ENCODE assay signal across 15 mouse cellular contexts in the genomic region with DNA sequence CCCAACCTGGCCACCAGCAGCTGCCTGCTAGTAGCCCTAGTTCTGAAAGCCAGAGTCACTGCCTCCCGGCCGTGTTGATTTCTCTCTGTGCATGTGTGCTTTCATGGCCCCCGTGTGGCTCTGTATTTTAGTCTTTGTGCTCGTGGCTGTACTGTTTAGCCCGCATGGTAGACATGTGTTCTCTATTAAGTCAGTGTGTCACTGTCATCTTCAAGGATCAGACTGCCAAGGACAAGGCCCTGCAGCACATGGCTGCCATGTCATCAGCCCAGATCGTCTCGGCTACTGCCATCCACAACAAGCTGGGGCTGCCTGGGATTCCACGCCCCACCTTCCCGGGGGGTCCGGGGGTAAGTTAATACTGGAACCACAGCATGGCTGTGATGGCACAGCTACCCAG.
DNase-seq lines count a peak whose midpoint lies in the region; ATAC-seq lines count a peak whose summit lies in the region.
"Had no signal": no experiment of that assay in that cellular context is flagged by ENCODE, and none has a peak within 500 bp of the region (broad histone marks: within the 10 kb centered on the region; RNA-seq: fewer than 3 reads in every experiment).

No protein-coding gene starts in this region.

- H3K4me2 ChIP-seq in hindbrain, embryonic 11.5 days (replicated peaks; ENCODE audit: low read depth, low read length), result no peak overlapping the region
- no peak overlapping the region for H3K4me2 ChIP-seq in hindbrain, embryonic 13.5 days
- no peak overlapping the region for H3K4me2 ChIP-seq in liver, embryonic 11.5 days
- H3K4me2 ChIP-seq: neural tube, embryonic 12.5 days had no signal

- H3K27me3 ChIP-seq in hindbrain, embryonic 10.5 days (ENCODE audit: insufficient read depth, poor library complexity, severe bottlenecking), result no peaks in the 10 kb centered on the region; the same call in 1 of the 2 replicates
- no peaks in the 10 kb centered on the region for H3K27me3 ChIP-seq in hindbrain, embryonic 11.5 days (ENCODE audit: control insufficient read depth, insufficient read depth, low read length)
- no peaks in the 10 kb centered on the region for H3K27me3 ChIP-seq in hindbrain, embryonic 13.5 days
- peaks cover 8% of the 10 kb centered on the region; the same call in 1 of the 2 replicates for H3K27me3 ChIP-seq in liver, embryonic 11.5 days (replicated peaks; ENCODE audit: control insufficient read depth, insufficient read depth, low read length)
- H3K27me3 ChIP-seq: neural tube, embryonic 12.5 days had no signal

- no peak for ATAC-seq in hindbrain, embryonic 11.5 days (ENCODE audit: low FRiP score)
- ATAC-seq in hindbrain, embryonic 13.5 days (ENCODE audit: low FRiP score), result no peak
- ATAC-seq in liver, embryonic 11.5 days (replicated peaks; ENCODE audit: low FRiP score), result no peak
- ATAC-seq: intestine, postnatal 0 days; lung, postnatal 0 days had no signal

- H3K27ac ChIP-seq in hindbrain, embryonic 10.5 days, result peak overlapping the region; percentile 70
- no peak overlapping the region for H3K27ac ChIP-seq in hindbrain, embryonic 11.5 days (ENCODE audit: low read depth, low read length)
- H3K27ac ChIP-seq in hindbrain, embryonic 13.5 days, result peak overlapping the region; percentile 44; the same call in 1 of the 2 replicates
- H3K27ac ChIP-seq in liver, embryonic 11.5 days (ENCODE audit: low read depth, low read length), result no peak overlapping the region; the same call in 1 of the 2 replicates
- H3K27ac ChIP-seq: left cerebral cortex, adult 2 months; neural tube, embryonic 12.5 days had no signal

- H3K36me3 ChIP-seq in hindbrain, embryonic 10.5 days, result peaks cover 42% of the 10 kb centered on the region
- no peaks in the 10 kb centered on the region for H3K36me3 ChIP-seq in hindbrain, embryonic 11.5 days (ENCODE audit: control insufficient read depth, insufficient read depth, low read length)
- H3K36me3 ChIP-seq in hindbrain, embryonic 13.5 days, result peaks cover 3% of the 10 kb centered on the region; the same call in 1 of the 2 replicates
- H3K36me3 ChIP-seq in liver, embryonic 11.5 days (ENCODE audit: control insufficient read depth, insufficient read depth, low read length), result peaks cover 2% of the 10 kb centered on the region; the same call in 1 of the 2 replicates

- 66% methylated on average over 10 of the region's 10 CpGs for WGBS in hindbrain, embryonic 10.5 days
- WGBS in hindbrain, embryonic 11.5 days, result 60% methylated on average over 10 of the region's 10 CpGs
- WGBS in hindbrain, embryonic 13.5 days, result 65% methylated on average over 10 of the region's 10 CpGs
- WGBS in liver, embryonic 11.5 days, result 81% methylated on average over 10 of the region's 10 CpGs

- peaks cover 53% of the 10 kb centered on the region for H3K4me1 ChIP-seq in hindbrain, embryonic 10.5 days (replicated peaks)
- peaks cover 18% of the 10 kb centered on the region for H3K4me1 ChIP-seq in hindbrain, embryonic 11.5 days (replicated peaks; ENCODE audit: control insufficient read depth, insufficient read depth, low read length)
- H3K4me1 ChIP-seq in hindbrain, embryonic 13.5 days (replicated peaks), result peaks cover 49% of the 10 kb centered on the region
- H3K4me1 ChIP-seq in liver, embryonic 11.5 days (replicated peaks; ENCODE audit: control insufficient read depth, insufficient read depth, low read length), result peaks cover 9% of the 10 kb centered on the region; the same call in 1 of the 2 replicates

- no peak overlapping the region for H3K4me3 ChIP-seq in hindbrain, embryonic 10.5 days
- H3K4me3 ChIP-seq in hindbrain, embryonic 11.5 days (ENCODE audit: low read depth, low read length), result no peak overlapping the region
- H3K4me3 ChIP-seq in hindbrain, embryonic 13.5 days, result no peak overlapping the region
- no peak overlapping the region for H3K4me3 ChIP-seq in liver, embryonic 11.5 days (ENCODE audit: low read depth, low read length)
- H3K4me3 ChIP-seq: erythroblast, embryonic 14.5 days; left cerebral cortex, adult 2 months; neural tube, embryonic 12.5 days had no signal

- peak; percentile 56 for DNase-seq in embryo, embryonic 10 days (ENCODE audit: low spot score)
- no peak for DNase-seq in embryo, embryonic 10.5 days (ENCODE audit: low spot score)
- no peak for DNase-seq in hindbrain, embryonic 10.5 days (ENCODE audit: low spot score)
- DNase-seq in hindbrain, embryonic 11.5 days (ENCODE audit: low spot score), result no peak
- peak; percentile 66 to 75 for DNase-seq in cerebellum, postnatal 10 days
- DNase-seq in liver, embryonic 11.5 days (ENCODE audit: low spot score), result no peak
- no peak for DNase-seq in right cerebral cortex, postnatal 36 days (ENCODE audit: low spot score in 2 of 2)
- DNase-seq: kidney, postnatal 4 days; retina, postnatal 1 day had no signal

- H3K9ac ChIP-seq in hindbrain, embryonic 11.5 days (ENCODE audit: low read depth, low read length), result no peak overlapping the region
- H3K9ac ChIP-seq in hindbrain, embryonic 13.5 days, result no peak overlapping the region
- no peak overlapping the region for H3K9ac ChIP-seq in liver, embryonic 11.5 days (ENCODE audit: low read depth, low read length)
- H3K9ac ChIP-seq: neural tube, embryonic 12.5 days had no signal

- no peaks in the 10 kb centered on the region for H3K9me3 ChIP-seq in hindbrain, embryonic 10.5 days
- no peaks in the 10 kb centered on the region for H3K9me3 ChIP-seq in hindbrain, embryonic 11.5 days (ENCODE audit: control insufficient read depth, low read length)
- H3K9me3 ChIP-seq in hindbrain, embryonic 13.5 days, result no peaks in the 10 kb centered on the region
- H3K9me3 ChIP-seq in liver, embryonic 11.5 days (ENCODE audit: control insufficient read depth, low read length), result no peaks in the 10 kb centered on the region
- H3K9me3 ChIP-seq: neural tube, embryonic 12.5 days had no signal

Comparison
In these comparisons a context has a peak if more than half of its experiments do, and no peak if none do; other contexts are left out.
1. DNase-seq: peak in embryo, embryonic 10 days (single experiment) and cerebellum, postnatal 10 days (2 of 2); none in embryo, embryonic 10.5 days (single experiment), hindbrain, embryonic 10.5 days (single experiment), hindbrain, embryonic 11.5 days (single experiment), liver, embryonic 11.5 days (single experiment) and right cerebral cortex, postnatal 36 days (0 of 2).
2. H3K27ac ChIP-seq: peak in hindbrain, embryonic 10.5 days (single experiment) and hindbrain, embryonic 13.5 days (single experiment); none in hindbrain, embryonic 11.5 days (single experiment) and liver, embryonic 11.5 days (single experiment).